Mouse (Mus musculus): ENCODE measurements around the gene Tcp11.

The Tcp11 gene

DNA sequence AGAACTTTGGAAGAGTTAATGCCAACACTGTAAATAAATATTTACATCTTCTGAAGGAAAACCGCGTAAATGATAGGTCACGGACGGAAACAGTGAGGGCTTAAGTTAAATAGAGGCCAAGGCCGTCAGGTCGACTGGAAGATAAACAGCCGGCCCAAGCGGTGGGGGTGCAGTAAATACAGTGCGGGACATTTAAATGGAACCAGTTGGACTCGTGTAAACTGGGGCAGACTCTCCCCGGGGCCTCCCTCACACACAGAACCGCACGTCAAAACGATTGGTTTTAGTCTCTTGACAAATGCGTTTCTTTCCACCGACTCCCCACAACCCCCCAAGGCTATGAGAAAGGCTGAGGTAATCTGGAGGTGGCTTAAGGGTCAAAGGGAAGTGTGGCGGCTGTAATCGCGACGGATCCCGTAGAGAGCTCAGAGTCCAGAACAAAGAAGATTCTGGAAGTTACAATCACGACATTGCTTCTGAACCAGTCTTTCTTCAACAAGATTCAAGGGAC lies 4.0 kb upstream of the Tcp11 start:
- DNase-seq (ENCODE audit: low read depth, low spot score), result no peak

DNA sequence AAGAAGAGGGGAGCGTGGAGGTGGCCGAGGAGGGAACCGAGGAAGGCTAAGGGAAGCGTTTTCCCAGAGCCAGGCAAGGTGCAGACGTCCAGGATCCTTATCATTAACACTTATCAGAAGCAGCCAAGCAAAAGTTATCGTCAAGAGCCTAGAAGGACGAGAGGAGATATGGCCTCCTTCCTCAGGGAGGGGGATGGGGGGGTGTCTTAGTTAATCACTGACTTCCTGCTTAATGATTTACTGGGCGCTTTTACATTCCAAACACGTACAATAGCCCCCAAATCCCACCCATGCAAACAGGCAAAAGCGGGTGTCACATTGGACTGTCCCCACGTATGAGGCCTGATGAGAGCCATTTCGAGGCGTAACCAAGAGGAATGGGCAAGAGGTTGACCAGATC lies 2.4 kb upstream of the Tcp11 start:
- DNase-seq (ENCODE audit: low read depth, low spot score), result no peak

DNA sequence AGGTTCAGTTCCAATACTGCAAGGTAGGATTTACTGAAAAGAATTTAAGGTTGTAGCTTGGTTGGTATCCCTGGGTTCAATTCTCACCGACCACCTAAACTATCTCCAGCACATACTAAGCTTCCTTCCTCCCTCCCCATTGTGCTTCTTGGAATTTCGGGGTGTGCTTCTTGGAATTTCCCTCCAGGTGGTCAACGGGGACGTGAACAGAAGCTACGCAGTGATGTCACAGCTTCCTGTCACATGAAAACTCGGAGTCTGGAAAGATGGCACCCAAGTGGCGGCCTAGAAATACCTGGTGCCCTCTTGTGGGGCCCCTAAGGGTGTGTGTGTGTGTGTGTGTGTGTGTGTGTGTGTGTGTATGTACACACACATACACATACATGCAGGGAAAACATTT lies 1.4 kb upstream of the Tcp11 start:
- no peak for DNase-seq (ENCODE audit: low read depth, low spot score)

DNA sequence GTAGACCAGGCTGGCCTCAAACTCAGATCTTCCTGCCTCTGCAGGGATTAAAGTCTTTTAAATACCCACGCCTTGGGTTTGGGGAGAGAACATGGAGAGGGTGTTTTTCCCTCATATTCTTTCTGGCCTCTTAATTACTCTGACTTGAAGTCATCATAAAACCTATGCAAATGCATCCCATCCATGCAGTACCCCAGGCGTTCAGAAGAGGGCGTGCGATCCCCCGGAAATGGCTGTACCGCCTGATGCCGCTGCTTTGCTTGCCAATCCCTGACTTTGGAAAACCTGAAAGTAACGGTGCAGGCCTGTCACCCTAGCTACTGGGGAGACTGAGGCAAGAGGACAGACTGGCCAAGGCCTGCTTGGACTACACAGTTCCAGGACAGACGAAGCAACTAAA lies 946 bp upstream of the Tcp11 start:
- no peak for DNase-seq (ENCODE audit: low read depth, low spot score)

DNA sequence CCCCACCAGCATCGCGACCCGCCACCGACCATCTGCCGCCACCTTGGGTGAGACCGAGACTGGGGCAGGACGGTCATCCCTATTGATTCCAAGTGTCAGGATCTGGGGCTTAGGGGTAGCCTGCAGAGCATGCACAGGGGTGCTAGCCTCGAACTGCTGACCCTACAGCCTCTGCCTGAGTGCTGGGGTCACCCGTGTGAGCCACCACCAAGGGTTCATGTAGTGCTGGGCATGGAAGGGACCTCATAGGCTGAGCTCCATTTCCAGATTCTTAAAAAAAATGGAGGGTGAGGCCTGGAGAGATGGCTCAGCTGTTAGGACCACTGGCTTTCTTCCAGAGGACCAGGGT lies 352 bp upstream of the Tcp11 start:
- no peak for DNase-seq (ENCODE audit: low read depth, low spot score)

DNA sequence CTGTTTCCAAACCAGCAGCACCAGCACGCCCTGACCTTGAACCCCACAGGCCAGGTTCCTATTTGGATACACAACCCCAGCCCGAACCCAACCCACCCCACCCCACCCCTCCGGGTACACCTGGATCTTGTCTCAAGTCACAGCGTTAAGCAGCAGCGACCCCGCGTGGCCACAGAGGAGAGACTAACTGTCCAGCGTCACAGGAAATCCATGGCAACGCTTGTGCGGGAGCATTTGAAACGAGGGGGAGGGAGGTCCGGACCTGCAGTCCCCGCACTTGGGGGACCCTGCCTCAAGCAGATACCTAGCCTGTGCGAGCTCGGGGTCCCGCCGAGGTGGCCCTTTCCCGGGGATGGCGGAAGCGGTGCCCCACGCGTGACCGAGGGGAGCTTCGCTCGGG lies 821 bp downstream of the Tcp11 start:
- DNase-seq (ENCODE audit: low read depth, low spot score), result peak; percentile 92

DNA sequence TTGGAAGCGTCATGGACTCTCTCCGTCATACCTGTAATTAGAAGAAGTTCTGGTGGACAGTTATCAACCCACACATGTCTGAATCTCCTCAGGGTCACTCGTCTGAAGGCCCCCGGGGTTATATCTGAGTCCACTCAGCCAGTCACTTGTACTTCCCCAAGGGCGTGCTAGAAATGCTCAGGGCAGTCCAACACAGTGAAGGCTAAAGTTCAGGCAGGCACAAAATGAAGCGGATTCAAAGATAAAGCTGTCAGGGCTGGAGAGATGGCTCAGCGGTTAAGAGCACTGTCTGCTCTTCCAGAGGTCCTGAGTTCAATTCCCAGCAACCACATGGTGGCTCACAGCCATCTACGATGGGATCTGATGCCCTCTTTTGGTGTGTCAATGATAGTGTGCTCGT lies 2.4 kb downstream of the Tcp11 start:
- no peak for DNase-seq (ENCODE audit: low read depth, low spot score)

DNA sequence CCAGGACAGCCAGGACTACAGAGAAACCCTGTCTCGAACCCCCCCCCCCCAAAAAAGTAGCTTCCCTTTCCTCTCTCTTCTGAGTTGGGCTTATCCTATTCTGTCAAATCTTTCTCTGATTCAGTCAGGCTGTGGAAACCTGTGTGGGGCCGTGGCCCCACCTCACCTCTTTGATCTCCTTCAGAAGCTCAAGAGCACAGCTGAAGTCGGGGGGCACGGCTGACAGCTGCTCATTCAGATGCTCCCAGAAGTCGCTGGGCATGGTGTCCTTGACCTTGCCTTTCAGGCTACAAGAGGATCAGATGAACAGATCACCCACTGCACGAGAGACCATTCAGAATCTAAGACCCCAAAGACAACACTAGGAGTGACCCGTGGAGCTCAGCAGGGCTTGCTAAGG lies 6.0 kb downstream of the Tcp11 start:
- no peak for DNase-seq (ENCODE audit: low read depth, low spot score)

DNA sequence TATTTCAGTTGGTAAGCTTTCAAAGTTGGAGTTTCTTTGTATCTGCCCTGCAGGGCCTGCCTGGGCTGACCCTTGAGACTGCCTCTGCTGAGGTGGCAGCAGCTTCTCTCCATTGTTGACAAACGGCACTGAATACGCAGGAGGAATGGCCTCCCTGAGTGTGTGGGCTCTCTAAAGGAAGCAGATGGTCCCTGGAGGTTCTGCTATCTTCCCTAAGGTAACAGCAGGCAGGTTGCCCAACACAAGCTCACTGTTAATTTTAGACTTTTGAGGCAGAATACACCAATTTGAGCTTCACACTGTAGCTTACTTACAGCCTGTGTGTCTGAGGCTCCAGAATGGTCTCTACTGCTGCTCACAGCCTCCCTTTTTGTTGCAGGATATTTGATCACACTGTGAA lies 7.7 kb downstream of the Tcp11 start:
- DNase-seq (ENCODE audit: low read depth, low spot score), result no peak

DNA sequence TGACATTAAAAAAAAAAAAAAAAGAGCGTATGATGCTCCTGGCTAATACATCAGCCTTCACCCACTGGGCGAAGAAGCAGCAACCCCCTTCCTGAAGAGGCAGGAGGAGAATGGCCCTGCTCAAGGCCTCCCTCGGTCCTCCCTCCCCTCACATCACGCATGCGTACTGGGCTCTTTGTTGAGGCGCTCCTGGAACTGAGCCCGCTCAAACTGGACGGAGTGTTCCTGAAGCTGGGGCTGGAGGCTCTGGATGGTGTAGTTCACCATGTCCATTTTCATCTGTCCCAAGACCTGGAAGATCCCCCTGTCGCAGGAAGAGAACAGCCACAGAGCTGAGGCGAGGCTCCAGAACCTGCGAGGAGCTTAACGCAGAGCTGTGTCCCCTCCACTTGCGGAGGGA lies 10.2 kb downstream of the Tcp11 start:
- no peak for DNase-seq (ENCODE audit: low read depth, low spot score)

DNA sequence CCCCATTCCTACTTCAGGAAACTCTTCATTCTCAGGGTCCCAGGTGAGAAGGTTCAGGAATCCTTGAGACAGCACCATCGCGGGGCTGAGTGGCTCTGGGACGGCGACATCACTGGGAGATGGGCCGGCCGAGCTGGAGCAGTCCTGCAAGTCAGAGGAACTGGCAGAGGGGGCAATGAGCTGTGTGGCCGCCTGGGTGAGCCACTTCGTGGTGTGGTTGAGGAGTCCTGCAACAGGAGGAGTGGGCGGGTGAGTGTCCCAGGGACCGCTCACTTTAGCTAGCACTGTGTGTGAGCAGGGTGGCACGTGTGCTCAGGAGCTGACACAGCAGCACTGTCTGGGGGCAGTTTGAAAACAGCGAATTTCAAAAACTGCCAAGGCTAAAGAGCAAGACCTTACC lies 11.0 kb downstream of the Tcp11 start:
- no peak for DNase-seq (ENCODE audit: low read depth, low spot score)

DNA sequence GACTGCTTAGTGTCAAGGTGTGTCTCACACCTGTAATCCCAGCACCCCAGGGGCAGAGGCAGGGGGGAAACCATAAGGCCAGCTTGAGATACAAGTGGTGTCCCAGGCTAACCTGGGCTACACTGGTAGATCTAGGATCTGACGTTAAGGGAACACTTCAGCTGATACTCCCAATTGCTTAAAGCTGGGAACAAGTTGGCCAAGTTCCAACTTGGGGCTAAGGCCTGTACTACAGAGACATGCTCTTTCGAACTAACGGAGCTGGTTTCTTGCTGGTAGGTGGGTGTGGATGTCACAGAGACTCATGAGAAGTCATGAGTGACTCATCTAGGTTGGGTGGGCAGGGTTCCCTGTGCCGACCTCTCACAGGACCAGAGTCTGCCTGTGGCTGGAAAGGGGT lies 13.1 kb downstream of the Tcp11 start:
- DNase-seq (ENCODE audit: low read depth, low spot score), result no peak

DNA sequence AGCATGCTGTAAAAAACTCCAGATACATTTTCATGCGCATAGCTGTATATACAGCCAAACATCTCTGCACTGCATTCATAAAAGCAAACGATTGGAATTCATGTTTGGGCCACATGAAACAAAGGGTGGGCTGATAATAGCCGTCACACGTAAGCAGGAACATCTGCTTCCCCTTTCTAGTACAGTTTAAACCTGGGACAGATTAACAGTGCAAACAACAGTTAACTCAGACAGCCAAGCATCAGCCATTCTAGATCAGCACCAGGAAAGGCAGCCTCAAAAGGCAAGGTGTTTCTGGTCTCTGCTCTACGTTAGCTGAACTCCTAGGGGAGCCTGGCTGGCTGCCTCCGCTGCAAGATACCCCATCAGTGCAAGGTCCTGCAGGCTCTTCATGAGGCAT lies 17.3 kb downstream of the Tcp11 start:
- no peak for DNase-seq (ENCODE audit: low read depth, low spot score)

DNA sequence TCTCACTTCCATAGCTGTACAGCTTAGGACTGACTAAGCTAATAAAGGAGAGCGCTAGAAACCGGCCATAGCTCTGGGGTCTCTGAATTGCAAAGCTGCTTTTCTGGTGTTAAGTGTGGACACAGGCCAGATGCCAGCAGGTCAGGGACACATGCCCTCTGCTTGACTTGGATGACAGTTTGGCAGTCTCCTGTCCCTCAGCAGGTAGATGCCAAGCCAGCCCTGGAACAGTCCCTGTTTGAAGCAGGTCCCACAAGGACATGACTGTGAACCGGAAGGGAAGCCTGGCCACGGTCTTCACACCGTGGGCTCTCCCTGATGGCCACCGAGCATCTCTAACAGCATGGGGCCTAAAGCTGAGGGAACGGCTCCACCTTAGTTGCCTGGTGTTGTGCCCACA lies 17.7 kb downstream of the Tcp11 start:
- no peak for DNase-seq (ENCODE audit: low read depth, low spot score)

DNA sequence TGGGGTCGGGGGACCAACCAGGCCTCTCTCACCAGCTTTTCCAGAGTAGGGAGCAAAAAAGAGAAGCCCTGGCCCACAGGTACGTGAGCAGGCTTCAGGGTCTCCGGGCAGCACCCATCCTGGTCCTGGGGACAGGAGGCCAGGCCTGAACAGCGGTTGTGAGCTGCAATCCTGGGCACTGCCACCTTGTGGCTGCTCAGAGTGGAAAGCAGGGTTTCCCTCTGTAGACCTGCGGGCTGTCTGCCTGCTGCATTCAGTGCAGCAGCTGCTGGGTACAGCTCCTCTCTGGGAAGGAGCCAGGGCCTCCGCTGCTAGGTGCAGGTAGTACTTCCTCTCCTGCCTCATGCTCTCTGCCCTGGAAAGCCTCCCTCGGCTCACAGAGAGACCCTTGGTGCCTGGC lies 19.0 kb downstream of the Tcp11 start:
- DNase-seq (ENCODE audit: low read depth, low spot score), result peak; percentile 33

DNA sequence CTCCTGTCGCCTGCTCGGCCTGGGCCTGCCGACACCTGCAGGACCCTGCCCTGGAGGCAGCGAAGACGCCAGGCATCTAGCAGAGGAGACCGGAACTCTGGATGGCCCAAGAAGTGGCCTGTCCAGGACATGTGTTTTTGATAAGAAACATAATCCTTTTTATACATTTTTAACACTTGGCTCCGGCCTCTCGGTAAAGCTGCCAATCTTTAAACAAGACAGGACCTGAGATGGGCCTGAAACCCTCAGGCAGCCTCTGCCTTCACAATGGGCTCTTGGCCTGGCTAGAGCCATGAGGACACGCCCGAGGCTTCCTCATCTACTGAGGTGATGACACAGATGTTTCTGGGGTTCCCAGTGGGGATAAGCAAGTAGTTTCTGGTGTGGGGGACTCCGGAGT lies 19.8 kb downstream of the Tcp11 start:
- DNase-seq (ENCODE audit: low read depth, low spot score), result no peak

DNA sequence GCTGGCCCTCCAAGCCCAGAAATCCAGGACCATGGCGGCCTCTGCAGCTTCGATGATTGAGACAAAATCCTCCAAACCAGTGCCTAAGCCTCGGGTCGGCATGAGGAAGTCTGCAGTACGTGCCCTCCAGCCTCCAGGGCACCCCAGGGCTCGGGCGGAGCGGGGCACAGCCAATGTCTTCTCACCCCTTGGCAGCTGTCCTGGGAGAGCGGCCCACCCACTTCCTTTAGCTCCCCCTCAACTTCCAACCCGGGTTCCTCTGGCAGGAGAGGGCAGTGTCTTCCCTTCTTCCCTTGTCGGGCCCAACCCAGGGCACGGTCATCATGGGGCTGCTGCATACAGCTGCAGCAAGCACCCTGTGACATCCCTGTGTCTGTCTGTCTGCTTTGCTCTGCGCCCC lies 22.1 kb downstream of the Tcp11 start:
- no peak for DNase-seq (ENCODE audit: low read depth, low spot score)

DNA sequence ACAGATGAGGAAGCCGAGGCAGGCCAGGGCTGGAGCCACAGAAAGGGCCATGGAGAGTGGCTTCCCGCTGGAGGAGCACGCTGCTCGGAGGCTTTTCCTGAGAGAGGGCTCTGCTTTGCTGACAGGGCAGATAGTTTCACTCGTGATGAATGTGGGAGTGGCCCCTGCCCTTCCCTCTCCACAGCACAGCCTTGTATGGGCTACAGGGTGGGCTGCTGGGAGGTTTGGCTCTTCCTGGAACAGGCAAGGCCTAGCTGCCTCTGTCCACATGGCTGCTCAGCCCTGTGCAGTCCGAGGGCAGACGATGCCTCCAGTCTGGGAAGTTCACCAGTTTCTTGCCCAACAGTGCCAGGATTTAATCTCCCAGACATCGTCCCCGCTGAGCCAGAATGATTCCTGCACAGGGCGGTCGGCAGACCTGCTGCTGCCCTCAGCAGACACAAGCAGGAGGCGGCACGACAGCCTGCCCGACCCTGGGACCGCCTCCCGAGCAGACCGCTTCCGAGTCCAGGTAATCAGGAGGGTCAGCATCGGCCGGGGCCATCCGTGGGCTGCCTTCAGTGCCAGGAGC lies 28.1 kb downstream of the Tcp11 start:
- no peak for DNase-seq (ENCODE audit: low read depth, low spot score)

DNA sequence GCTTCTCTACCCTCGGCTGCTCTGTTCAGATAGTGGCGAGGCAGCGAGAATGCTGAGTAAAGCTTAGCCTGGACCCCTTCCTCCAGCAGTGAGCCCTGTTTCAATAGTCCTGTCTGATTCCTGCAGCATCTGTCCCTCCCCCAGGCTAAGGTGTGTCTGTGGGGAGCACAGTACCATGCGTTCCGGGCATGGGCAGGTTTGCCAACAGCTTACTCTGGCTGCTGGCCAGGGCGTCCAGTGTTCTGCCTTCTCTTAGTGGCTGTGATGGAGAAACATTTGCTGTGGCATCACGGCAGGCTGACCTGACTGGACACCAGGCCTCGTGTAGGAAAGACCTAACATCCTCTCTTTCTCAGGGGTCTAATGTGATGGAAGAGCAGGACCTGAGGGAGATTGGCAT lies 30.2 kb downstream of the Tcp11 start:
- DNase-seq (ENCODE audit: low read depth, low spot score), result no peak

DNA sequence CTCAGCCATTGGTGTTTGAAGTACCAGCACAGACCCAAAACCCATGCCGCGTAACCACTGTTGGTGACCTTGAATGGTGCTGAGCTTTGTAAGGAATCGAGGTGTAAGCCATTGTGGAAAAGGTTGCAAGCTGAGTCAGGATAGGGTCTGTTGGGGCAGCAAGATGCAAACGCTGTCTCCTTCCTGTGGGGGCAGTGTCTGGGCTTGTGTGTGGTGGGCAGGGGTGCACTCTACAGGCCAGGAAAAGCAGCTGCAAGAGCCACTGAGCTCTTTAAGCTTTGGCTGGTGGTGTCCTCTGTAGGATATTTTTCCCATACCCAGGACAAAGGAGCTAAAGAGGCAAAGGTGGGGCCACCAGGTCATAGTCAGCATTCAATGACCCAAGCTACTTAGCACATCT lies 32.0 kb downstream of the Tcp11 start:
- DNase-seq (ENCODE audit: low read depth, low spot score), result peak; percentile 61

DNA sequence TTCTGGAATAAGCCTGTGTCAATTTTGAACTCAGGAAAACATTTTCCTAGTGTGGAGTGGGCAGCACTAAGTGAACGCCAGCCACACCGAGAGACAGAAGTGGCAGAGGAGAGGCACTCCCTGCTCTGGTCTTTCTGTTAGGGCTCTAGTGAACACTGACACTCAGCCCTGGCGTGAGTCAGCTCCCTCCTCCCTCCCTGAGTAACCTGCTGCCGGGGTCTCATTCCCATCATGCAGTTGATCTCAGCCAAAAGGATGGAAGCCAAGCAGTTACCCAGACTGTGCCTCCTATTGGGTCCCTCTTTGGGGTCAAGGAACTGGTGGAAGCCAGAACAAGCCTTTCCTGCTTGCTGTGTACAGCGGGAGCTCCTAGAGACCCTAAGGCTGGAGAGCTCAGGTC lies 32.9 kb downstream of the Tcp11 start:
- no peak for DNase-seq (ENCODE audit: low read depth, low spot score)

DNA sequence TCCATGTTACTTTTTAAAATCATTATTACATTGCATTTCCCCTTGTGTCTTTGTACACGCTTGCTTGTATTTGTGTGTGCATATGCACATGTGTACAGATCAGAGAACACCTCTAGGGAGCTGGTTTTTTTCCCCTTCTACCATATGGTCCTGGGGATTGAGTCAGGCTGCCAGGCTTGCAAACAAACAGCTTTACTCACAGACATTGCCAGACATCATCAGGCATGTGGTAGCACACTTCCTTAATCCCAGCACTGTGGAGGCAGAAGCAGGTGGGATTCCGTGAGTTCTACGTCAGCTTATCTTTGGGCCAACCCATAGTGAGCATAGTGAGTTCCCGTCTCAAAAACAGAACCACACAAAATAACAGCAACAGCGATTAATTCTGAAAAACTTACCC lies 33.4 kb downstream of the Tcp11 start:
- DNase-seq (ENCODE audit: low read depth, low spot score), result no peak

DNA sequence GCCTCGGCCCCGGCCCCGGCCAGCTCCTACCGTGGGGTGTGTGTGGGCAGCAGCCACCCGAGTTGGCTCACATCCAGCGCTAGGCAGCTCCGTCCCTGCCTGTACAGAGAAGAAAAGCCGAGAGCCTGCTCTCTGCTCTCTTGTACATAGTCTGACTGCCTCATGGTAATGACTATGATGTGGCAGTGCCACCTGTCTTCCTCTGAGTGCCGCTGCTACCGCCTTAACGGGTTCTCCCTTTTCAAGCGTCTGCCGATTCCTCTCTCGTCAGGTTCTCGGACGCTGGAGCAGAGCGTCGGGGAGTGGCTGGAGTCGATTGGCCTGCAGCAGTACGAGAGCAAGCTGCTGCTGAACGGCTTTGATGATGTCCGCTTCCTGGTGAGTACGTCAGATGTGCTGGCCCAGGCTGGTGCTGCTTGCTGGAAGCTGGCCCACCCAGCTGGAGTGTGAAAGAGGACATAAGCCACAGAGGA lies 38.1 kb downstream of the Tcp11 start:
- no peak for DNase-seq (ENCODE audit: low read depth, low spot score)

DNA sequence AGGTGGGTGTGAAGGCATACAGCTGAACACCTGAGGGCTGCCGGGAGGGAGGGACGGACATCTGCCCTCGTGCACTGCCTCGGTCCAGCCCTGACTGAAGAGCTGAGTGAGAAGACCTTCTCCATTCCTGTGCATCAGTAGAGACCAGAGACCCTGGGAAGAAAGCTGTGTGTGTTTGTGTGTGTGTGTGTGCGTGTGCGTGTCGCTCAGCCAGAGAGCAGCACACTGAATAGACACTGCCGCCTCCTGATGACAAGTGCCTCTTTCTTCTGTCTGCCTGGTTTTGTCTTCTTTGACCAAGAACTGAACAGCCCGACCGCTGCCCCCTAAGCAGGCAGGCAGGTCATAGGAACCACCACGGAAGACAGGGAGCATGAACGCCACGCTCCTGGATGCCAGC lies 39.1 kb downstream of the Tcp11 start:
- DNase-seq (ENCODE audit: low read depth, low spot score), result no peak

Data from forelimb bud, embryonic 11.5 days (tissue).